Mouse (Mus musculus) A20 (cell line): ENCODE results near the gene Zbed5.
"Not testable (repeated sequence)": the region's sequence is repeated elsewhere in the genome, so short reads cannot be mapped to it uniquely, and the experiment has no call there.

Experiments
- DNase-seq: peaks from one replicate; pipeline ENCODE4 v3.0.0-alpha.2; 2011; ENCODE audit warnings: low read depth, low spot score

The Zbed5 gene

GRCm38 (mm10) chr5:129908242-129908965 is 12.9 kb downstream of the Zbed5 start, which contains the start of gene Nupr1l:
Gene Nupr1l, plus strand, starts transcription at chr5:129908540.
- DNase-seq: peak; percentile 92

- no peak for DNase-seq
Measured at GRCm38 (mm10) chr5:129909147-129909546, 13.6 kb downstream of the Zbed5 start.

GRCm38 (mm10) chr5:129909591-129909990 is 14.1 kb downstream of the Zbed5 start:
- no peak for DNase-seq

- DNase-seq: peak; percentile 68
Measured at GRCm38 (mm10) chr5:129914024-129914423, 18.5 kb downstream of the Zbed5 start.

- DNase-seq: not testable (repeated sequence)
Measured at GRCm38 (mm10) chr5:129915491-129915890, 20.0 kb downstream of the Zbed5 start.

- no peak for DNase-seq
Measured at GRCm38 (mm10) chr5:129918065-129918651, 22.6 kb downstream of the Zbed5 start.

- DNase-seq: no peak
Measured at GRCm38 (mm10) chr5:129918752-129919151, 23.2 kb downstream of the Zbed5 start.

- no peak for DNase-seq
Measured at GRCm38 (mm10) chr5:129919320-129919719, 23.8 kb downstream of the Zbed5 start.

- no peak for DNase-seq
Measured at GRCm38 (mm10) chr5:129921972-129922371, 26.4 kb downstream of the Zbed5 start.

- no peak for DNase-seq
Measured at GRCm38 (mm10) chr5:129924820-129925452, 29.4 kb downstream of the Zbed5 start.

- DNase-seq: no peak
Measured at GRCm38 (mm10) chr5:129925933-129926332, 30.4 kb downstream of the Zbed5 start.

GRCm38 (mm10) chr5:129929924-129930855 is 34.7 kb downstream of the Zbed5 start:
- no peak for DNase-seq

GRCm38 (mm10) chr5:129936941-129937340 is 41.4 kb downstream of the Zbed5 start:
- no peak for DNase-seq

- DNase-seq: no peak
Measured at GRCm38 (mm10) chr5:129940281-129940680, 44.8 kb downstream of the Zbed5 start.

- no peak for DNase-seq
Measured at GRCm38 (mm10) chr5:129940736-129941494, 45.4 kb downstream of the Zbed5 start.

- peak; percentile 99 for DNase-seq
Measured at GRCm38 (mm10) chr5:129941495-129942045, 46.0 kb downstream of the Zbed5 start, which contains the start of gene Vkorc1l1. Gene Vkorc1l1, plus strand, starts transcription at chr5:129941970.

GRCm38 (mm10) chr5:129942073-129942939 is 46.8 kb downstream of the Zbed5 start:
- peak; percentile 68 for DNase-seq

- DNase-seq: no peak
Measured at GRCm38 (mm10) chr5:129943402-129943801, 47.9 kb downstream of the Zbed5 start.

- peak; percentile 67 for DNase-seq
Measured at GRCm38 (mm10) chr5:129947528-129948033, 52.1 kb downstream of the Zbed5 start.
